Mouse (Mus musculus): ENCODE measurements around the gene Rundc3a.

GRCm38 (mm10) chr11:102443740-102444139 is 50.5 kb downstream of the Rundc3a start:
- TF ChIP-seq CTCF (IDR thresholded peaks at IDR 0.05; ENCODE audit: low read depth, low read length) (no peak), GATA1 (IDR thresholded peaks at IDR 0.05; ENCODE audit: borderline replicate concordance, low read length) (no peak), POLR2AphosphoS5 (IDR thresholded peaks at IDR 0.05; ENCODE audit: insufficient replicate concordance, low read depth, low read length) (no peak), GATA2 (IDR thresholded peaks at IDR 0.05; ENCODE audit: borderline replicate concordance, low read depth, low read length) (no peak), TAL1 (conservative IDR thresholded peaks at IDR 0.05; ENCODE audit: low read depth, low read length) (no peak)
